Mouse (Mus musculus) MEL (cell line): Measurements from ENCODE around the gene Nyap1. TPM values are rescaled to one million over a fixed set of nuclear protein-coding genes. Genes with fewer than 3 reads are reported as not detected.
A peak's percentile ranks its signal among the peaks of the same experiment; 100 is the strongest.
"Not testable (repeated sequence)": the region's sequence is repeated elsewhere in the genome, so short reads cannot be mapped to it uniquely, and the experiment has no call there.

Source experiments
- DNase-seq: peaks from one replicate; pipeline ENCODE4 v3.0.0; 2011; ENCODE audit warnings: low read depth, low spot score
- H3K27ac ChIP-seq: 2 replicates; pipeline ENCODE4 v1.5.1; 2012; ENCODE audit warnings: low read depth, mild to moderate bottlenecking, control low read depth, low read length, moderate library complexity; ENCODE audit not compliant: control insufficient read depth
- H3K27me3 ChIP-seq, 2 experiments: fragments of 150-350 bp in 1 of 2; sonication (generic) in 1 of 2; 2 replicates each; pipeline ENCODE4 v1.6.1; 2012; ENCODE audit warnings: low read length in 2 of 2, mild to moderate bottlenecking in 2 of 2, improper control_type of control experiment in 1 of 2, moderate library complexity in 1 of 2; ENCODE audit not compliant: insufficient read depth in 2 of 2, control insufficient read depth in 1 of 2
- H3K36me3 ChIP-seq, 2 experiments: 2 replicates each; pipeline ENCODE4 v1.6.1; 2012 to 2014; ENCODE audit warnings: low read length in 2 of 2, improper control_type of control experiment in 1 of 2, inconsistent platforms in 1 of 2, mild to moderate bottlenecking in 1 of 2; ENCODE audit not compliant: insufficient read depth in 2 of 2, control insufficient read depth in 1 of 2
- H3K4me1 ChIP-seq, 2 experiments: fragments of 150-350 bp in 1 of 2; sonication (generic) in 1 of 2; 2 replicates each; pipeline ENCODE4 v1.6.1; 2012; ENCODE audit warnings: low read length in 2 of 2, improper control_type of control experiment in 1 of 2, mild to moderate bottlenecking in 1 of 2; ENCODE audit not compliant: insufficient read depth in 2 of 2, control insufficient read depth in 1 of 2
- H3K4me3 ChIP-seq, 2 experiments: fragments of 150-350 bp in 1 of 2; sonication (generic) in 1 of 2; 2 replicates each; pipeline ENCODE4 v1.5.1; 2012; ENCODE audit warnings: low read depth in 2 of 2, low read length in 2 of 2, mild to moderate bottlenecking in 2 of 2, moderate library complexity in 2 of 2, control low read depth in 1 of 2, improper control_type of control experiment in 1 of 2; ENCODE audit not compliant: control insufficient read depth in 1 of 2, insufficient read depth in 1 of 2
- H3K79me2 ChIP-seq: 2 replicates; pipeline ENCODE4 v1.6.1; 2012; ENCODE audit warnings: mild to moderate bottlenecking, low read length, moderate library complexity; ENCODE audit not compliant: control insufficient read depth, poor library complexity, insufficient read depth
- H3K9ac ChIP-seq: 2 replicates; pipeline ENCODE4 v1.6.1; 2012; ENCODE audit warnings: low read depth, mild to moderate bottlenecking, control low read depth, low read length, moderate library complexity; ENCODE audit not compliant: control insufficient read depth, poor library complexity, severe bottlenecking
- H3K9me3 ChIP-seq: fragments of 150-350 bp; sonication (generic); replicated peaks from 2 replicates; pipeline ENCODE4 v1.6.1; 2012; ENCODE audit warnings: mild to moderate bottlenecking, low read length, improper control_type of control experiment, moderate library complexity; ENCODE audit not compliant: insufficient read depth
- BHLHE40 ChIP-seq: IDR thresholded peaks from 2 replicates; pipeline ENCODE4 v1.6.1; 2012; ENCODE audit warnings: low read depth, mild to moderate bottlenecking, inconsistent platforms, low read length, improper control_type of control experiment, borderline replicate concordance
- ELF1 ChIP-seq: IDR thresholded peaks from 2 replicates; pipeline ENCODE4 v1.6.1; 2014; ENCODE audit warnings: low read depth, mild to moderate bottlenecking, inconsistent platforms, low read length, improper control_type of control experiment, moderate library complexity
- EP300 ChIP-seq, 2 experiments: IDR thresholded peaks; 2 replicates each; pipeline ENCODE4 v1.6.1; 2011; ENCODE audit warnings: improper control_type of control experiment in 2 of 2, low read length in 2 of 2, low read depth in 1 of 2, mild to moderate bottlenecking in 1 of 2
- ETS1 ChIP-seq: IDR thresholded peaks from 2 replicates; pipeline ENCODE4 v1.6.1; 2012; ENCODE audit warnings: low read depth, mild to moderate bottlenecking, inconsistent platforms, low read length, improper control_type of control experiment, moderate library complexity
- GATA1 ChIP-seq: IDR thresholded peaks from 2 replicates; pipeline ENCODE4 v1.6.1; 2011; ENCODE audit warnings: low read depth, low read length, improper control_type of control experiment
- MAFK ChIP-seq: IDR thresholded peaks from 2 replicates; pipeline ENCODE4 v1.6.1; 2011; ENCODE audit warnings: low read depth, mild to moderate bottlenecking, low read length, improper control_type of control experiment, borderline replicate concordance
- MAZ ChIP-seq: IDR thresholded peaks from 2 replicates; pipeline ENCODE4 v1.6.1; 2012; ENCODE audit warnings: low read depth, mild to moderate bottlenecking, inconsistent platforms, low read length, improper control_type of control experiment
- MYC ChIP-seq: IDR thresholded peaks from 2 replicates; pipeline ENCODE4 v1.6.1; 2011; ENCODE audit warnings: low read depth, mild to moderate bottlenecking, low read length, improper control_type of control experiment, moderate library complexity
- RAD21 ChIP-seq: IDR thresholded peaks from 2 replicates; pipeline ENCODE4 v1.6.1; 2011; ENCODE audit warnings: mild to moderate bottlenecking, low read depth, low read length, improper control_type of control experiment
- RCOR1 ChIP-seq: IDR thresholded peaks from 2 replicates; pipeline ENCODE4 v1.6.1; 2012; ENCODE audit warnings: low read depth, mild to moderate bottlenecking, inconsistent platforms, low read length, improper control_type of control experiment
- SIN3A ChIP-seq: IDR thresholded peaks from 2 replicates; pipeline ENCODE4 v1.6.1; 2012; ENCODE audit warnings: low read length, improper control_type of control experiment, inconsistent platforms
- TAL1 ChIP-seq: IDR thresholded peaks from 2 replicates; pipeline ENCODE4 v1.6.1; 2012; ENCODE audit warnings: mild to moderate bottlenecking, inconsistent platforms, low read length, moderate library complexity, mixed read lengths
- TBP ChIP-seq: IDR thresholded peaks from 2 replicates; pipeline ENCODE4 v1.8.0; 2011; ENCODE audit warnings: low read depth, low read length, improper control_type of control experiment
- USF1 ChIP-seq: IDR thresholded peaks from 2 replicates; pipeline ENCODE4 v1.6.1; 2014; ENCODE audit warnings: low read depth, mild to moderate bottlenecking, inconsistent platforms, low read length, improper control_type of control experiment, moderate library complexity
- USF2 ChIP-seq, 2 experiments: IDR thresholded peaks; 2 replicates each; pipeline ENCODE4 v1.6.1; 2011 to 2012; ENCODE audit warnings: improper control_type of control experiment in 2 of 2, low read length in 2 of 2, borderline replicate concordance in 1 of 2, inconsistent platforms in 1 of 2, low read depth in 1 of 2, mild to moderate bottlenecking in 1 of 2; ENCODE audit not compliant: insufficient read depth in 1 of 2
- ZKSCAN1 ChIP-seq: IDR thresholded peaks from 2 replicates; pipeline ENCODE4 v1.6.1; 2012; ENCODE audit warnings: low read depth, mild to moderate bottlenecking, inconsistent platforms, low read length, improper control_type of control experiment, moderate library complexity
- ZNF384 ChIP-seq: IDR thresholded peaks from 2 replicates; pipeline ENCODE4 v1.6.1; 2012; ENCODE audit warnings: low read depth, mild to moderate bottlenecking, inconsistent platforms, low read length, improper control_type of control experiment
- polyA plus RNA-seq, 2 experiments: library from polyadenylated mRNA; stranded (reverse) in 1 of 2; unstranded in 1 of 2; fragments of >175 nt in 1 of 2; fragments of >200 nt in 1 of 2; gene quantifications; 2 replicates each; pipeline versions ENCODE4 v1.2.1 to v1.2.4; 2012; ENCODE audit warnings: low replicate concordance in 2 of 2, low read depth in 1 of 2; ENCODE audit not compliant: insufficient read length in 2 of 2, insufficient read depth in 1 of 2, missing spikeins in 1 of 2
- total RNA-seq: library from RNA; depleted of rRNA; stranded (reverse); fragments of 300-350 nt; gene quantifications from 2 replicates; pipeline ENCODE4 v1.2.3, GENCODE M21; 2012

Nyap1 gene
- total and polyA plus RNA-seq, 3 experiments: 0.39 to 1.1 TPM; not detected in 1

- H3K27ac ChIP-seq: peak overlapping the region; percentile 81
- 0 out of 2 replicates have a peak, but pooled peaks have one; percentile 21 for TF ChIP-seq RCOR1
- TF ChIP-seq ZNF384: peak; percentile 95
- TF ChIP-seq MAFK: no peak
- peak; percentile 52; the same call in 1 of the 2 replicates for TF ChIP-seq ETS1
- TF ChIP-seq RAD21: no peak
- peak; percentile 43; the same call in 1 of the 2 replicates for TF ChIP-seq SIN3A
- no peak for TF ChIP-seq ZKSCAN1
- TF ChIP-seq MAZ: no peak
- no peak for TF ChIP-seq MYC
- peak; percentile 79 for TF ChIP-seq TBP
- peak; percentile 74 to 75 for TF ChIP-seq EP300 (IDR thresholded peaks at IDR 0.05; ENCODE audit: low read depth in 1 of 2, low read length in 2 of 2)
- peak; percentile 84 for TF ChIP-seq GATA1
- peak; percentile 38; the same call in 1 of the 2 replicates for TF ChIP-seq BHLHE40
- no peak for TF ChIP-seq USF2 (IDR thresholded peaks at IDR 0.05; ENCODE audit: borderline replicate concordance in 1 of 2, insufficient read depth in 1 of 2, low read depth in 1 of 2, low read length in 2 of 2)
- peaks cover 0 to 23% of the 10 kb centered on the region in 2 experiments; a peak in 2 of 4 replicates for H3K36me3 ChIP-seq
- no peaks in the 10 kb centered on the region for H3K9me3 ChIP-seq
- no peaks in the 10 kb centered on the region for H3K27me3 ChIP-seq
- H3K4me1 ChIP-seq: peaks cover 5 to 31% of the 10 kb centered on the region in 2 experiments
- no peak overlapping the region for H3K4me3 ChIP-seq
- peak overlapping the region; percentile 35; the same call in 1 of the 2 replicates for H3K9ac ChIP-seq
- DNase-seq: peak; percentile 81
- H3K79me2 ChIP-seq: no peaks in the 10 kb centered on the region
These were observed 17.6 kb downstream of the Nyap1 start for GRCm38 (mm10) chr5:137723840-137724239.

- H3K4me1 ChIP-seq: peaks cover 5 to 31% of the 10 kb centered on the region in 2 experiments
- peak overlapping the region in 1 of 2 experiments; percentile 32; a peak in 2 of 4 replicates for H3K4me3 ChIP-seq
- not testable (repeated sequence) for H3K27ac ChIP-seq, H3K27me3 ChIP-seq, H3K79me2 ChIP-seq, H3K9me3 ChIP-seq
- DNase-seq: peak; percentile 51
- peaks cover 0 to 23% of the 10 kb centered on the region in 2 experiments; a peak in 2 of 4 replicates for H3K36me3 ChIP-seq
- peak overlapping the region; percentile 45; the same call in 1 of the 2 replicates for H3K9ac ChIP-seq
These were observed 20.7 kb downstream of the Nyap1 start for GRCm38 (mm10) chr5:137720558-137721164.

- no peaks in the 10 kb centered on the region for H3K9me3 ChIP-seq
- H3K27ac ChIP-seq: peak overlapping the region; percentile 39
- H3K27me3 ChIP-seq: no peaks in the 10 kb centered on the region
- H3K79me2 ChIP-seq: no peaks in the 10 kb centered on the region
- H3K4me1 ChIP-seq: peaks cover 5 to 23% of the 10 kb centered on the region in 2 experiments
- TF ChIP-seq USF1 (0 out of 2 replicates have a peak, but pooled peaks have one; percentile 6), ELF1 (peak; percentile 47; the same call in 1 of the 2 replicates), MYC (no peak), EP300 (IDR thresholded peaks at IDR 0.05; ENCODE audit: low read depth in 1 of 2, low read length in 2 of 2) (peak in 1 of 2 experiments; percentile 17; a peak in 1 of 4 replicates), TAL1 (peak; percentile 19; the same call in 1 of the 2 replicates)
- peak overlapping the region; percentile 60 to 71 for H3K4me3 ChIP-seq
- DNase-seq: peak; percentile 51
- peak overlapping the region; percentile 51 for H3K9ac ChIP-seq
- H3K36me3 ChIP-seq: peaks cover 0 to 18% of the 10 kb centered on the region in 2 experiments; a peak in 2 of 4 replicates
These were observed 22.3 kb downstream of the Nyap1 start for GRCm38 (mm10) chr5:137719088-137719487.
